Mouse (Mus musculus): ENCODE data around the gene Fbxw7. TPM values are rescaled to one million over a fixed set of nuclear protein-coding genes. Genes with fewer than 3 reads are reported as not detected.

The Fbxw7 gene
- total and polyA plus RNA-seq, 3 experiments, result 5.8 to 27.5 (median 16.8) TPM

DNA sequence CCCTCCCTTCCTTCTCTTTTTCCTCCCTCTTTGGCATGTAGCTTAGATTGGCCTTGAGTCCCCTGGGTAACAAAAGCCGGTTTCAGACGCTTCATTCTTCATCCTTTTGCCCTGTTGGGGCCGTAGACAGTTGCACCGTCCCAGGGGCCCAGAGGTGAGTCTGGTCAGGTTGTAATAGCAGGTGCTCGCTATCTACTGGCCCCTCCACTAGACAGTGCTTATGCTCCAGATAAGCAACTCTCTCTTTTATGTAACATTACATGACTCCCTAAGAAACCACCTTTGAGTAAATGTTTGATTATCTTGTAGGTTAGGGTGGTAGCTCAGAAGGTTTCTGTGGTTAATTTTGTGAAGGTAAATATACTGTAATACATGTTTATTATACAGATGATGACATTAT lies 21.0 kb downstream of the Fbxw7 start:
- Histone ChIP-seq H3K4me3 (ENCODE audit: low read depth, low read length) (no peak overlapping the region), H3K36me3 (replicated peaks) (peaks cover 49% of the 10 kb centered on the region), H3K4me1 (ENCODE audit: insufficient read depth, low read depth, low read length) (peaks cover 15% of the 10 kb centered on the region), H3K27me3 (ENCODE audit: insufficient read depth, low read length) (no peaks in the 10 kb centered on the region), H3K9me3 (replicated peaks) (no peaks in the 10 kb centered on the region)
- ATAC-seq (ENCODE audit: extremely low read depth, insufficient number of reproducible peaks, low FRiP score, poor library complexity, severe bottlenecking), result no peak
- DNase-seq (ENCODE audit: low spot score), result no peak
- TF ChIP-seq POLR2AphosphoS5 (IDR thresholded peaks at IDR 0.05; ENCODE audit: insufficient replicate concordance, low read depth, low read length) (no peak), GATA1 (IDR thresholded peaks at IDR 0.05; ENCODE audit: borderline replicate concordance, low read length) (no peak), GATA2 (IDR thresholded peaks at IDR 0.05; ENCODE audit: borderline replicate concordance, low read depth, low read length) (no peak)

DNA sequence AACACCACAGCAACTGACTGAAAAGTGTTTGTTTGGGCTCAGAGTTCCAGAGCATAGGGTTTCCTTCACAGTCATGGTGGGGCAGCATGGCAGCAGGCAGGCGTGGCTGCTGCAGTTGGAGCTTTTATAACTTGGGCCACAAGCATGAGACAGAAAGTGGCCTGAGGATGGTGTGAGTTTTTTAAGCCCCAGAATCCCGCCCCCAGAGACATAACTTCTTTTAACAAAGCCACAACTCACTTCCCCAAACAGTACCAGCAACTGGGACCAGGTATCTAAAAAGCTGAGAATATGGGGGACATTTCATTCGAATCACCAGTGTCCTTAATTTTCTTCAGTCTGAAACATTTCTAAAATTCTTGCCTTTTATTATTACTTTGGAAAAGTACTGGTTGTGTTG lies 22.9 kb downstream of the Fbxw7 start:
- no peak for TF ChIP-seq GATA2 (IDR thresholded peaks at IDR 0.05; ENCODE audit: borderline replicate concordance, low read depth, low read length)
- no peak for TF ChIP-seq POLR2AphosphoS5 (IDR thresholded peaks at IDR 0.05; ENCODE audit: insufficient replicate concordance, low read depth, low read length)
- TF ChIP-seq CTCF (IDR thresholded peaks at IDR 0.05; ENCODE audit: low read depth, low read length), result no peak
- no peak for TF ChIP-seq GATA1 (IDR thresholded peaks at IDR 0.05; ENCODE audit: borderline replicate concordance, low read length)
- TF ChIP-seq TAL1 (conservative IDR thresholded peaks at IDR 0.05; ENCODE audit: low read depth, low read length), result no peak
- ATAC-seq (ENCODE audit: extremely low read depth, insufficient number of reproducible peaks, low FRiP score, poor library complexity, severe bottlenecking) (no peak), DNase-seq (ENCODE audit: low spot score) (no peak)

DNA sequence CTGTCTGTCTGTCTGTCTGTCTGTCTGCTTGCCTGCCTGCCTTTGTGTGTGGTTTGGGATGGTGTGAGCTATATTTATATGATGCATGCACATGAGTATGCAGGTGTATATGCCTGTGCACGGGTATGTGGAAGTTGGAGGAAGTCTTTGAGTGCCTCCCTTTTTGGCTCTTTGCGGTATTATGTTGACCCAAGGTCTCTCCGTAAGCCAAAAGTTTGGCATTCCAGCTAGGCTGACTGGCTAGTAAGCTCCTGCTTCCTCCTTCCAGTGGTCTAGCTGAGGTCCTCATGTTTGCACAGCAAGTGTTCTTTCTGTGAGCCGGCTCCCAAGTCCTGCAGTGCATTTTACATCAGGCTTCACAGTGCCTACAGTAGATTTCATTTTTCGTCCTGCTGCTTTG lies 24.4 kb downstream of the Fbxw7 start:
- ATAC-seq (ENCODE audit: extremely low read depth, insufficient number of reproducible peaks, low FRiP score, poor library complexity, severe bottlenecking), result no peak
- H3K4me1 ChIP-seq (ENCODE audit: insufficient read depth, low read depth, low read length), result peaks cover 17% of the 10 kb centered on the region
- no peak for TF ChIP-seq GATA1 (IDR thresholded peaks at IDR 0.05; ENCODE audit: borderline replicate concordance, low read length)
- no peak for TF ChIP-seq TAL1 (conservative IDR thresholded peaks at IDR 0.05; ENCODE audit: low read depth, low read length)
- no peak for TF ChIP-seq GATA2 (IDR thresholded peaks at IDR 0.05; ENCODE audit: borderline replicate concordance, low read depth, low read length)
- no peak for TF ChIP-seq POLR2AphosphoS5 (IDR thresholded peaks at IDR 0.05; ENCODE audit: insufficient replicate concordance, low read depth, low read length)
- TF ChIP-seq CTCF (IDR thresholded peaks at IDR 0.05; ENCODE audit: low read depth, low read length), result no peak

More for the DNA sequence above, 22.9 kb downstream of the Fbxw7 start:
- Histone ChIP-seq H3K4me3 (ENCODE audit: low read depth, low read length) (no peak overlapping the region), H3K27me3 (ENCODE audit: insufficient read depth, low read length) (no peaks in the 10 kb centered on the region), H3K9me3 (replicated peaks) (no peaks in the 10 kb centered on the region), H3K4me1 (ENCODE audit: insufficient read depth, low read depth, low read length) (peaks cover 18% of the 10 kb centered on the region), H3K36me3 (replicated peaks) (peaks cover 47% of the 10 kb centered on the region)

DNA sequence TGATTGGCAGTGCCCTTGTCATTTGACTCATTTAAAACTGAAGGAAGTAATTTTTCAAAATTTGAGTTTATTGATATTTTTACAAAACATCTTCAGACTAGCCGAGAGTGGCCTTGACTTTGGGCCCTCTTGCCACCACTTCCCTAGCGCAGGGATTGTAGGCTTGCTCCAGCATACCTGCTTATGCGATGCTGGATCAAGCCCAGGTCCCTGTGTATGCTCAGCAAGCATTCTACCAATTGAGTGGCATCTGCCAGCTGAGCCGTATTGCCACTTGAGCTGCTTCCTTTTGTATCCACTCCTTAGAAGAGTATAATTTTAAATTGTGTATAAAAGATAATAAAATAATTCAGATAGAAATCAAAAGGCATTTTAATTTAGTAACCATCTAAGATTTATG lies 26.2 kb downstream of the Fbxw7 start:
- Histone ChIP-seq H3K4me3 (ENCODE audit: low read depth, low read length) (no peak overlapping the region), H3K9me3 (replicated peaks) (no peaks in the 10 kb centered on the region), H3K36me3 (replicated peaks) (peaks cover 31% of the 10 kb centered on the region), H3K27me3 (ENCODE audit: insufficient read depth, low read length) (no peaks in the 10 kb centered on the region), H3K4me1 (ENCODE audit: insufficient read depth, low read depth, low read length) (peaks cover 14% of the 10 kb centered on the region)
- TF ChIP-seq CTCF (IDR thresholded peaks at IDR 0.05; ENCODE audit: low read depth, low read length), result no peak
- TF ChIP-seq GATA2 (IDR thresholded peaks at IDR 0.05; ENCODE audit: borderline replicate concordance, low read depth, low read length), result no peak
- TF ChIP-seq GATA1 (IDR thresholded peaks at IDR 0.05; ENCODE audit: borderline replicate concordance, low read length), result no peak
- no peak for TF ChIP-seq TAL1 (conservative IDR thresholded peaks at IDR 0.05; ENCODE audit: low read depth, low read length)
- TF ChIP-seq POLR2AphosphoS5 (IDR thresholded peaks at IDR 0.05; ENCODE audit: insufficient replicate concordance, low read depth, low read length), result no peak
- no peak for ATAC-seq (ENCODE audit: extremely low read depth, insufficient number of reproducible peaks, low FRiP score, poor library complexity, severe bottlenecking)
- DNase-seq (ENCODE audit: low spot score), result no peak

More for the DNA sequence above, 24.4 kb downstream of the Fbxw7 start:
- DNase-seq (ENCODE audit: low spot score), result no peak
- Histone ChIP-seq H3K4me3 (ENCODE audit: low read depth, low read length) (no peak overlapping the region), H3K36me3 (replicated peaks) (peaks cover 38% of the 10 kb centered on the region), H3K27me3 (ENCODE audit: insufficient read depth, low read length) (no peaks in the 10 kb centered on the region), H3K9me3 (replicated peaks) (no peaks in the 10 kb centered on the region)

DNA sequence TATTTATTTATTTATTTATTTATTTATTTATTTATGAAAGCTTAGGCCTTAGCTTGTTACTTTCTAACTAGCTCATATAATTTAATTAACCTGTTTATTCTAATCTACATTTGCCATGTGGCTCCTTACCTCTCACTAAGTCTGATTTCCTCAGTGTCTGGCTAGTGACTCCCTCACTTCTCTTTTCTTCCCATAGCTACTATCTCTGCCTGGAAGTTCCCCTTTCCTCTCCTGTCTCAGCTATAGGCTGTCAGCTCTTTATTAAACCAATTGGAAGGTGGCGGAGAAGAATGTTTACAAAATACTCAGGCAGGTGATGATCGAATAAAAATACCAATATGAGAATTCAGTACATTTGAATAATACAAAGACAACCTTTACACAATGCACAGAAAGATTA lies 27.7 kb downstream of the Fbxw7 start:
- TF ChIP-seq CTCF (IDR thresholded peaks at IDR 0.05; ENCODE audit: low read depth, low read length) (no peak), GATA1 (IDR thresholded peaks at IDR 0.05; ENCODE audit: borderline replicate concordance, low read length) (no peak), POLR2AphosphoS5 (IDR thresholded peaks at IDR 0.05; ENCODE audit: insufficient replicate concordance, low read depth, low read length) (no peak), GATA2 (IDR thresholded peaks at IDR 0.05; ENCODE audit: borderline replicate concordance, low read depth, low read length) (no peak), TAL1 (conservative IDR thresholded peaks at IDR 0.05; ENCODE audit: low read depth, low read length) (no peak)
- Histone ChIP-seq H3K27me3 (ENCODE audit: insufficient read depth, low read length) (no peaks in the 10 kb centered on the region), H3K9me3 (replicated peaks) (no peaks in the 10 kb centered on the region), H3K4me1 (ENCODE audit: insufficient read depth, low read depth, low read length) (peaks cover 17% of the 10 kb centered on the region), H3K36me3 (replicated peaks) (peaks cover 26% of the 10 kb centered on the region), H3K4me3 (ENCODE audit: low read depth, low read length) (no peak overlapping the region)
- DNase-seq (ENCODE audit: low spot score) (no peak), ATAC-seq (ENCODE audit: extremely low read depth, insufficient number of reproducible peaks, low FRiP score, poor library complexity, severe bottlenecking) (no peak)

DNA sequence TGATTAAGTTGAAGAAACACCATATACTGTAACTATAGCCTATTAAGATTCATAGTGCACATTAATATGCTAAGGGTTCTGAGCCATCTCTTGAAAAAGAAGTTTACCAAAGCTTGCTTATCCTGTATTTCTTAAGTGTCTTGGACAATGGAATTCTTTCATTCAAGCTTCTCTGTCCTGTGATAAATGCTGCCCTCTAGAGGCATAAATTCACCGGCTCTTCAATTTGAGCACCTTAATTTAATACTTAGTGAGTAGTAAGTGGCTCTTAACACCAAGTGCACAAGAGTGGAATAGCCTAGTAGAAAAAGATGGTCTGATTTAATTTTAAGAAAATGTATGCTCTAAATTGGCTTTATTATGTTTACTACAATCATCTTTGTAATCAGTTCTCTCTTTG lies 28.5 kb downstream of the Fbxw7 start:
- TF ChIP-seq POLR2AphosphoS5 (IDR thresholded peaks at IDR 0.05; ENCODE audit: insufficient replicate concordance, low read depth, low read length), result no peak
- no peak for TF ChIP-seq GATA2 (IDR thresholded peaks at IDR 0.05; ENCODE audit: borderline replicate concordance, low read depth, low read length)
- TF ChIP-seq GATA1 (IDR thresholded peaks at IDR 0.05; ENCODE audit: borderline replicate concordance, low read length), result no peak
- TF ChIP-seq CTCF (IDR thresholded peaks at IDR 0.05; ENCODE audit: low read depth, low read length), result no peak
- TF ChIP-seq TAL1 (conservative IDR thresholded peaks at IDR 0.05; ENCODE audit: low read depth, low read length), result no peak
- H3K9me3 ChIP-seq (replicated peaks), result no peaks in the 10 kb centered on the region
- H3K36me3 ChIP-seq (replicated peaks), result peaks cover 22% of the 10 kb centered on the region
- ATAC-seq (ENCODE audit: extremely low read depth, insufficient number of reproducible peaks, low FRiP score, poor library complexity, severe bottlenecking) (no peak), DNase-seq (ENCODE audit: low spot score) (no peak)
- no peaks in the 10 kb centered on the region for H3K27me3 ChIP-seq (ENCODE audit: insufficient read depth, low read length)
- H3K4me1 ChIP-seq (ENCODE audit: insufficient read depth, low read depth, low read length), result peaks cover 23% of the 10 kb centered on the region
- H3K4me3 ChIP-seq (ENCODE audit: low read depth, low read length), result no peak overlapping the region

Measured in G1E (cell line).